Mouse (Mus musculus): ENCODE results near the gene Ihh. TPM values are rescaled to one million over a fixed set of nuclear protein-coding genes. Genes with fewer than 3 reads are reported as not detected.
A peak's percentile ranks its signal among the peaks of the same experiment; 100 is the strongest.

Ihh gene
- under 1 TPM; 0.20 to 0.32 TPM for total RNA-seq (2021)
- long read RNA-seq, result 0 reads

GRCm38 (mm10) chr1:74951556-74952210, at the start of gene Ihh:
TSS of gene Ihh (minus strand) at chr1:74951672.
- no peak for DNase-seq (ENCODE audit: low spot score in 2 of 2)

GRCm38 (mm10) chr1:75001183-75001582, 49.7 kb upstream of the Ihh start:
- DNase-seq (ENCODE audit: low spot score in 2 of 2), result peak; percentile 8 to 23

- peak; percentile 17 to 45 for DNase-seq (ENCODE audit: low spot score in 2 of 2)
Measured at GRCm38 (mm10) chr1:75000496-75000895, 49.0 kb upstream of the Ihh start.

DNA sequence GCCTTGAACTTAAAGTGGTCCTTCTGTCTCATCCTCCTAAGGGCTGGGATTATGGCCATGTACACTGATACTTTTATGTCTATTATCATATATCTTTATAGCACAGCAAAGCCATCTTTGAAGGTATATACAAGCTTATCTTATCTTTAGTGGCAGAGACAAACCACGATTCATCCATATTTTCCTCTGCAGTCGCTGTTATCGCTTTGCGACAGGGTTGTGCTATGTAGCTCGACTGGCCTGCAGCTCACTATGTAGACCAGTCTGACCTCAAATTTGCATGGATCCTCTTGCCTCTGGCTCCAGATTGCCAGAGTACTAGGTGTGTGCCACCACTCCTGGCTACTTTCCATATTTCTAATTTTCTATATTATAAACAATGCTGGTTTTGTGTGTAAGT, 47.7 kb upstream of the Ihh start:
- DNase-seq (ENCODE audit: low spot score in 2 of 2), result no peak

- DNase-seq (ENCODE audit: low spot score in 2 of 2), result no peak
Measured at GRCm38 (mm10) chr1:74997231-74997630, 45.8 kb upstream of the Ihh start.

DNA sequence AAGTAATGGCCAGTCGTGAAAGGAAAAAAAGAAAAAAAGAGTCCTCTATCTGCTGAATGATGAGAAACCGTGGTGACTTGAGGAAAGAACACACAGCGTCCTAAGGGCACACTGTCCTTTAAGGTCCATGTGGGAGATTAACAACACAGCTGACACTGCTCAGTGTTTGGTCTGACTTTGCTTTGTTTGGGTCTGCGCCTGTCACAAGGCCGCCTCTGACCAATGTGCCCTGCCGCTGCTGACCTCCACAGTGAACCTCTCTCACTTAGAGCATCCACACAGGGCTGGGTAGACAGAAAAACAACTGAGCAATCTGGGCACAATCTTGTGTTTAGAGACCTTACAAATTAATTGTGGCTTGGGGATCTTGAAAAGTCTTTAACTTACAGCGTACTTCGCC, 25.5 kb upstream of the Ihh start:
- no peak for DNase-seq (ENCODE audit: low spot score in 2 of 2)

GRCm38 (mm10) chr1:74975936-74976335, 24.5 kb upstream of the Ihh start:
- no peak for DNase-seq (ENCODE audit: low spot score in 2 of 2)

- no peak for DNase-seq (ENCODE audit: low spot score in 2 of 2)
Measured at GRCm38 (mm10) chr1:74973590-74973989, 22.1 kb upstream of the Ihh start.

GRCm38 (mm10) chr1:74971353-74972050, 20.0 kb upstream of the Ihh start:
- no peak for DNase-seq (ENCODE audit: low spot score in 2 of 2)

DNA sequence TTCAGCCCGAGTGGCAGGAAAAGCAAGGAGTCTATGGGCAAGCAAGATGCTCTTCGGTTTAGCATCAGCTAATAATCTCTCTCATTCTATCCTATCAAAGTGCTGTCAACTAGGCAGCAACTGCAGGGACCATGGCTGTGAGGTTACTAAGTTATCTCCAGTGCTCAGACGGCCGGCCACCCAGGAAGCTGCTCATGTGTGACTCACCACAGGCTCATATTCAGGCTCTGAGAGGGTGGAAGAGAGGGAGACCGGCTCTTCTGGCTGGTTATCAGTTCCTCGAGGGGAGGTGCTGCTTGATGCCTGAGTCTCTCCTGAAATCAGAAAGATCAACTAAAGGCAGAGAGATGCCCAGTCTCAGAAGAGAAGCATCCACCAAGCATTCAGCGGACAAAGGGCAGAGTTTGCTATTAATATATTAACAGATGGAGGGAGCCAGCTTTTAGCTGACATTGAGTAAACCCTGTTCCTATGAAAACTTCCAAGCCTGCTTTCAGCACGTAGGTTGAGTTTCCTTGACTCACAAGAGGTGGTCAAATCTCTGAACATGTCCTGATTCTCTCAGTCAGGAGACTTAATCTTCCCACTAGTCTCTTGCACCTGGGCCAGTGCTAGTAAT, 16.6 kb upstream of the Ihh start:
- DNase-seq (ENCODE audit: low spot score in 2 of 2), result no peak

- DNase-seq (ENCODE audit: low spot score in 2 of 2), result peak; percentile 51 to 85
Measured at GRCm38 (mm10) chr1:74964494-74965215, 13.2 kb upstream of the Ihh start.

DNA sequence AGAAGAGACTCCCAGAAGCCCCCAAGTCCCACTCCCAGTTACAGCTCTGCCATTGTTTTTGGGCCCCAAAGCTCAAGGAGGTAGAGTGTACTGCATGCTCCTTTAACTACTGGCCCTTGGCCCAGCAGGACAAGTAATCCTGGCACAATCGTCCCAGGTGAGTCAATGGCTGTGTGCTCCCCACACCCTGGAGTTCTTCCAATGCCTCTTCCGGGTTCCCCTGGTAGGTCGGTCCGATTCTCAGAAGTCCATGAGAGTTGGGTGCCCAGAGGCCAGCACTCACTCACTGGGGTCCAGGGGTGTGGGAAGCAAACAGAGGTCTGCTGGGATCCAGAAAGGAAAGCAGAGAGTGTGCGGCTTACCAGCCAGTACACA, 11.4 kb upstream of the Ihh start:
- no peak for DNase-seq (ENCODE audit: low spot score in 2 of 2)

DNA sequence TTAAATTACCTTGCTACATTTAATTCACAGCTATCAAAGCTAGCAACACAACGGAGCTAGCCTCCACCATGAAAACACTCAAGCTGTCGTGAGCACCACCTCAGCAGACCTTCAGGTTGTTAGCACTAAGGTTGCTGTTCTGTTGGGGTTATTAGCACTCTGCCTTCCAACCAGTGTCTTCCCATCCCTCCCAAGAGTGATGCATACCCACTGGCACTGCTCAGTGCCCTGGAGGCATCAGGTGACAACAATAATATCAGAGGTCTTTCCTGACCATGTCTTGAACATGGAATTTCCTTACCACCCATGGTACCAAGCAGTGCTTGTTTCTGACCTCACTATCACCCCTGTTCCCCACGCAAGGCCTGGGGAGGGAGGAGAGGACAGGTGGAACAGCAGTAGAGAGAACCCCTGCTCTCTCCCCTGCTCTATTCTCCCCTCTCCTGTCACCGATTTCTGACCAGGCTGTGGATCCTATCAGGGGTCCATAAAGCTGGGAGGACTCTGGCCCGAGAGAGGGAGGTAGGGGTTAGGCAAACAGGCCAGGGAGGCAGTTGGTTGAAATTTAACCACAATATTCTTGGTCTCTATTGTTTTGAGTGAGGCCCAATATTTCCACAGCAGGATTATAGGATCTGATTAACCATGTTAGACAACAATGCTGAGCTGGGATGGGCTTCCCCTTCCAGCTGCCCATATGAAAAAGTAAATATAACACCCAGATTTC, 10.8 kb upstream of the Ihh start:
- DNase-seq (ENCODE audit: low spot score in 2 of 2), result no peak

DNA sequence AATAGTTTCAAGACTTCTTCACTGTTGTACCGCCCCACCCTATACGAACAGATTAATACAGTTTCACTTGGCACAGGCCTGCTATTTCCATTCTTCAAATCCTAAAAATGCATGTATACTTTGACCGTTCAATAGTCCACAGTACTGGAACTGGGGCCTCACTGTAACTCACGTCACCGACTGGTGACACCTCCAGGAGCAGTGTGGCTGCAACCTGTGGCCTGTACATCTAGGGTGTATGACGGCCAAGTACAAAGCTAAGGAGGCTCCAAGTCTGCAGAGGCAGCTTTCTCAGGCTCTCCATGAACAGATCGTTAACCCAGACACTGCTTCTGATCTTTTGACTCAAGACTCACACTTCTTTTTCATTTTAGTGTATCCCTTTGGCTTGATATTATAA, 10.2 kb upstream of the Ihh start:
- no peak for DNase-seq (ENCODE audit: low spot score in 2 of 2)

GRCm38 (mm10) chr1:74960059-74960458, 8.6 kb upstream of the Ihh start:
- no peak for DNase-seq (ENCODE audit: low spot score in 2 of 2)

DNA sequence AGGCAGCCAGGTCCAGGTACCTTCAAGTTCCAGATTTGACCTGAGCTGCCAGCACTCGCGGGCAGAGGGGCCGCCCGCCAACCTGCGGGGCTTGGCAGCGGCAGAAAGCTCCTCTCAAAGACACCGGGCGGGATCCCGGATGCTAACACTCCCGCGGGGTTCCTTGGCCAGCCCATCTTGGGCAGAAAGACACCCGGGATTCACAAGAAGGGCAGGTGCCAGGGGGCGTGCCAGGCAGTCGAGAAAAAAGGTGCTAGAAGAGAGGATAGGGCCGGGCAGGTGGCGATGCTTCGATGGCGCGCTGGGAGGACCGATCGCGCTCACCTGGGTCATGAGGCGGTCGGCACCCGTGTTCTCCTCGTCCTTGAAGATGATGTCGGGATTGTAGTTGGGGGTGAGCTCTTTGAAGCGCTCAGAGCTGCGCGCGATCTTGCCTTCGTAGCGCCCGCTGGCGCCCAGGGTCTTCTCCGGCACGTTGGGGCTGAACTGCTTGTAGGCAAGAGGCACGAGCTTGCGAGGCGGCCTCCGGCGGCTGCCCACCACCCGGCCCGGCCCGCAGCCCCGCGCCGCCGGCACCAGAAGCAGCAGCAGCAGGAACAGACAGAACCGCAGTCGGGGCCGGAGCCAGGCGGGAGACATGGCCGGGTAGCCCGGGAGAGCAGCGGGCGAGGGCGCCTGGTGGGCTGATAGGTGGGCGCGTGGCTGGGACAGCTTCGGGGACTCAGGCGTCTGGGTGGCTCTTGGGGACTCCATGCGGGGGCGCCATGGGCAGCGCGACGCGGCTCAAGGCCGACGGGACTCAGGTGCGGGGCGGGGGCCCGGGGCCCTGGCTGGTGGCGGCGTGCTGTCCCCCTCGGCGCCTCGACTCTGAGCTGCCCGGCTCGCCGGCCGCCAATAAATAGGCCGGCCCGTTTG, 639 bp downstream of the Ihh start:
- DNase-seq (ENCODE audit: low spot score in 2 of 2), result no peak

GRCm38 (mm10) chr1:74950066-74950465, 1.4 kb downstream of the Ihh start:
- no peak for DNase-seq (ENCODE audit: low spot score in 2 of 2)

DNA sequence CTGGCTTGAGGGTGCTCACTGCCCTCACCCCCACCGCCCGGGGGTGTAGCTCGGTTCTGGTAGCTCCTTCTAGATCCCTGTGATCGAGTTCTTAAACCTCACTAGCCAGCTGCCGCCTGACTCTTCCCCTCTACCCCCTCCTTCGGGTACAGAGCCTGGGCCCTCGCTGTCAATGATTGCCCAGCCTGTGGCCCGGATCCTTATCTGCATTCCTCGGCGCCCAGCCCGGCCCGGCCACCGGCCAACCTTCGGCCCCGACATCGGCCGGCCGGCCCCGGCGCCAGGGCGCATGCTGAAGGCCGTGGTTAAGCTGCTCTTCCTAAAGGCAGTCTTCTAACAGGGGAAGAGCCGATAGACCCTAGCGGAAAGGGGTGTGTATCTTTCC, 1.8 kb downstream of the Ihh start:
- no peak for DNase-seq (ENCODE audit: low spot score in 2 of 2)

GRCm38 (mm10) chr1:74948784-74949665, 2.4 kb downstream of the Ihh start:
- DNase-seq (ENCODE audit: low spot score in 2 of 2), result peak in 1 of 2 experiments; percentile 58

Data from layer of hippocampus, adult 18-20 months (tissue).